ENCODE assay signal across 10 mouse cellular contexts in the genomic region with DNA sequence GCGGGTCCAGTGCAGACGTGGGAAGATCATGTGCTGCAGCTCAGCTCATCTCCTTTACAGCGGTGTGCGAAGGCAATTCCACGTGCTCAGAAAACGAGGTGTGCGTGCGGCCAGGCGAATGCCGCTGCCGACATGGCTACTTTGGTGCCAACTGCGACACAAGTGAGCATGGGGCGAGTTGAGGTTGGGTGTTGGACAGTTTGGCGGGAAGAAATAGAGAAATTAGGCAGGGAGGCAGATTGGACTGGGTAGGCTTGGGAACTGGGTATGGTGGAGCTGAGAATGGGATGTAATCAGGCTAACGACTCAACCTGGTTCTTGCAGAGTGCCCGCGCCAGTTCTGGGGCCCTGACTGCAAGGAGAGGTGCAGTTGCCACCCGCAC. TPM values are rescaled to one million over a fixed set of nuclear protein-coding genes. Genes with fewer than 3 reads are reported as not detected.
A peak's percentile ranks its signal among the peaks of the same experiment; 100 is the strongest.
DNase-seq lines count a peak whose midpoint lies in the region; ATAC-seq lines count a peak whose summit lies in the region.
"Had no signal": no experiment of that assay in that cellular context is flagged by ENCODE, and none has a peak within 500 bp of the region (broad histone marks: within the 10 kb centered on the region; RNA-seq: fewer than 3 reads in every experiment).

No protein-coding gene starts in this region.

- WGBS in heart, embryonic 15.5 days, result 28% methylated on average over 18 of the region's 18 CpGs
- 5% methylated on average over 18 of the region's 18 CpGs for WGBS in hindbrain, embryonic 11.5 days
- WGBS in midbrain, embryonic 10.5 days, result 4% methylated on average over 18 of the region's 18 CpGs

- H3K27me3 ChIP-seq in heart, embryonic 15.5 days, result peaks cover 93% of the 10 kb centered on the region
- H3K27me3 ChIP-seq in hindbrain, embryonic 11.5 days (ENCODE audit: control insufficient read depth, insufficient read depth, low read length), result peaks cover 92% of the 10 kb centered on the region
- H3K27me3 ChIP-seq in midbrain, embryonic 10.5 days (ENCODE audit: low read depth, poor library complexity, severe bottlenecking), result peaks cover 100% of the 10 kb centered on the region

- no peak for DNase-seq in heart, adult 9 months (ENCODE audit: low spot score in 2 of 2)
- no peak for DNase-seq in hindbrain, embryonic 11.5 days (ENCODE audit: low spot score)
- DNase-seq in midbrain, embryonic 10.5 days (ENCODE audit: low spot score), result no peak
- DNase-seq in ovary, postnatal 14 days (ENCODE audit: low spot score), result no peak
- DNase-seq in testis, postnatal 10 days (ENCODE audit: low spot score), result no peak

- H3K9me3 ChIP-seq in heart, embryonic 15.5 days (replicated peaks), result no peaks in the 10 kb centered on the region
- no peaks in the 10 kb centered on the region for H3K9me3 ChIP-seq in hindbrain, embryonic 11.5 days (ENCODE audit: control insufficient read depth, low read length)
- no peaks in the 10 kb centered on the region for H3K9me3 ChIP-seq in midbrain, embryonic 10.5 days (replicated peaks)

- peak overlapping the region; percentile 43 for H3K4me3 ChIP-seq in heart, embryonic 15.5 days
- H3K4me3 ChIP-seq in brown adipose tissue, adult 24 weeks (ENCODE audit: insufficient read depth, low read depth, low read length), result peak overlapping the region; percentile 41
- H3K4me3 ChIP-seq in hindbrain, embryonic 11.5 days (ENCODE audit: low read depth, low read length), result peak overlapping the region; percentile 23
- H3K4me3 ChIP-seq in midbrain, embryonic 10.5 days, result peak overlapping the region; percentile 48
- H3K4me3 ChIP-seq: myocyte had no signal

- H3K4me1 ChIP-seq in heart, embryonic 15.5 days (replicated peaks), result peaks cover 76% of the 10 kb centered on the region
- H3K4me1 ChIP-seq in brown adipose tissue, adult 24 weeks (ENCODE audit: control insufficient read depth, insufficient read depth, insufficient read length, low read length), result no peaks in the 10 kb centered on the region; the same call in 1 of the 2 replicates
- peaks cover 18% of the 10 kb centered on the region for H3K4me1 ChIP-seq in hindbrain, embryonic 11.5 days (replicated peaks; ENCODE audit: control insufficient read depth, insufficient read depth, low read length)
- peaks cover 67% of the 10 kb centered on the region for H3K4me1 ChIP-seq in midbrain, embryonic 10.5 days

- ATAC-seq in heart, embryonic 15.5 days (replicated peaks; ENCODE audit: insufficient number of reproducible peaks, insufficient read depth, low FRiP score, low read depth), result no peak
- ATAC-seq in hindbrain, embryonic 11.5 days (ENCODE audit: low FRiP score), result no peak
- no peak for ATAC-seq in megakaryocyte-erythroid progenitor cell, adult 5-6 weeks (replicated peaks; ENCODE audit: low FRiP score, low TSS enrichment, poor library complexity, severe bottlenecking)

- no peaks in the 10 kb centered on the region for H3K36me3 ChIP-seq in heart, embryonic 15.5 days
- H3K36me3 ChIP-seq in hindbrain, embryonic 11.5 days (ENCODE audit: control insufficient read depth, insufficient read depth, low read length), result no peaks in the 10 kb centered on the region
- H3K36me3 ChIP-seq in midbrain, embryonic 10.5 days, result no peaks in the 10 kb centered on the region

- H3K4me2 ChIP-seq in heart, embryonic 15.5 days, result peak overlapping the region; percentile 82
- peak overlapping the region; percentile 47; the same call in 1 of the 2 replicates for H3K4me2 ChIP-seq in hindbrain, embryonic 11.5 days (replicated peaks; ENCODE audit: low read depth, low read length)

- 0 out of 2 replicates have a peak overlapping the region, but pooled peaks have one; percentile 19 for H3K9ac ChIP-seq in heart, embryonic 15.5 days
- H3K9ac ChIP-seq in hindbrain, embryonic 11.5 days (ENCODE audit: low read depth, low read length), result no peak overlapping the region

- no peak overlapping the region for H3K27ac ChIP-seq in heart, embryonic 15.5 days
- no peak overlapping the region for H3K27ac ChIP-seq in brown adipose tissue, adult 24 weeks (replicated peaks; ENCODE audit: low read depth, low read length)
- H3K27ac ChIP-seq in hindbrain, embryonic 11.5 days (ENCODE audit: low read depth, low read length), result no peak overlapping the region
- no peak overlapping the region for H3K27ac ChIP-seq in midbrain, embryonic 10.5 days (replicated peaks)

RNA-seq across cellular contexts. Expression of a gene that starts 5.4 kb away (rescaled TPM):
- 6.6 and 11.3 TPM in 2 replicates for polyA plus RNA-seq in heart, embryonic 15.5 days (2015; fragmentation: Nextera tagmentation; extraction: Ambion mirVana)
- polyA plus RNA-seq in brown adipose tissue, adult 24 weeks (2012; ENCODE audit: insufficient read depth, insufficient read length, missing spikeins), result 0.92 and 1.8 TPM in 2 replicates
- polyA plus RNA-seq in hindbrain, embryonic 11.5 days (2014; fragmentation: Nextera tagmentation; extraction: Ambion mirVana), result 6.4 and 7.2 TPM in 2 replicates
- polyA plus RNA-seq in midbrain, embryonic 10.5 days (2016; fragmentation: Nextera tagmentation; extraction: Ambion mirVana), result 4.1 TPM in 2 replicates
- total RNA-seq in megakaryocyte-erythroid progenitor cell, adult 5-6 weeks (2014; fragmentation: Nextera tagmentation), result not detected in 2 replicates
- not detected in 2 replicates for total RNA-seq in megakaryocyte-erythroid progenitor cell, adult 5-6 weeks (2017)
- total RNA-seq: hematopoietic stem cell, adult 5-6 weeks had no signal

RNA-seq across cellular contexts. Expression of a gene that starts 30.5 kb away (rescaled TPM):
- polyA plus RNA-seq in heart, embryonic 15.5 days (2015; fragmentation: Nextera tagmentation; extraction: Ambion mirVana), result not detected in 2 replicates
- not detected in 2 replicates for polyA plus RNA-seq in brown adipose tissue, adult 24 weeks (2012; ENCODE audit: insufficient read depth, insufficient read length, missing spikeins)
- polyA plus RNA-seq in hindbrain, embryonic 11.5 days (2014; fragmentation: Nextera tagmentation; extraction: Ambion mirVana), result 0.20 and 0.49 TPM in 2 replicates
- 0.21 TPM in 1 of 2 replicates, not detected in the other for polyA plus RNA-seq in midbrain, embryonic 10.5 days (2016; fragmentation: Nextera tagmentation; extraction: Ambion mirVana)
- not detected in 2 replicates for total RNA-seq in megakaryocyte-erythroid progenitor cell, adult 5-6 weeks (2014; fragmentation: Nextera tagmentation)
- not detected in 2 replicates for total RNA-seq in megakaryocyte-erythroid progenitor cell, adult 5-6 weeks (2017)
- total RNA-seq: hematopoietic stem cell, adult 5-6 weeks had no signal

RNA-seq across cellular contexts. Expression of a gene that starts 35.7 kb away (rescaled TPM):
- polyA plus RNA-seq in heart, embryonic 15.5 days (2015; fragmentation: Nextera tagmentation; extraction: Ambion mirVana), result 1.5 and 2.1 TPM in 2 replicates
- 1.5 and 2.1 TPM in 2 replicates for polyA plus RNA-seq in brown adipose tissue, adult 24 weeks (2012; ENCODE audit: insufficient read depth, insufficient read length, missing spikeins)
- 1.8 and 2.9 TPM in 2 replicates for polyA plus RNA-seq in hindbrain, embryonic 11.5 days (2014; fragmentation: Nextera tagmentation; extraction: Ambion mirVana)
- polyA plus RNA-seq in midbrain, embryonic 10.5 days (2016; fragmentation: Nextera tagmentation; extraction: Ambion mirVana), result 1.8 and 1.9 TPM in 2 replicates
- 3.5 and 6.9 TPM in 2 replicates for total RNA-seq in megakaryocyte-erythroid progenitor cell, adult 5-6 weeks (2014; fragmentation: Nextera tagmentation)
- 2.2 and 3.4 TPM in 2 replicates for total RNA-seq in megakaryocyte-erythroid progenitor cell, adult 5-6 weeks (2017)
- total RNA-seq: hematopoietic stem cell, adult 5-6 weeks had no signal

RNA-seq across cellular contexts. Expression of a gene that starts 43.0 kb away (rescaled TPM):
- 33.0 and 45.7 TPM in 2 replicates for polyA plus RNA-seq in heart, embryonic 15.5 days (2015; fragmentation: Nextera tagmentation; extraction: Ambion mirVana)
- 10.2 and 19.0 TPM in 2 replicates for polyA plus RNA-seq in brown adipose tissue, adult 24 weeks (2012; ENCODE audit: insufficient read depth, insufficient read length, missing spikeins)
- polyA plus RNA-seq in hindbrain, embryonic 11.5 days (2014; fragmentation: Nextera tagmentation; extraction: Ambion mirVana), result 44.8 and 45.0 TPM in 2 replicates
- 52.6 and 57.4 TPM in 2 replicates for polyA plus RNA-seq in midbrain, embryonic 10.5 days (2016; fragmentation: Nextera tagmentation; extraction: Ambion mirVana)
- total RNA-seq in megakaryocyte-erythroid progenitor cell, adult 5-6 weeks (2014; fragmentation: Nextera tagmentation), result 34.5 and 35.6 TPM in 2 replicates
- 26.6 and 65.5 TPM in 2 replicates for total RNA-seq in megakaryocyte-erythroid progenitor cell, adult 5-6 weeks (2017)
